Mouse (Mus musculus): Measurements from ENCODE around the gene Phospho1.

DNA sequence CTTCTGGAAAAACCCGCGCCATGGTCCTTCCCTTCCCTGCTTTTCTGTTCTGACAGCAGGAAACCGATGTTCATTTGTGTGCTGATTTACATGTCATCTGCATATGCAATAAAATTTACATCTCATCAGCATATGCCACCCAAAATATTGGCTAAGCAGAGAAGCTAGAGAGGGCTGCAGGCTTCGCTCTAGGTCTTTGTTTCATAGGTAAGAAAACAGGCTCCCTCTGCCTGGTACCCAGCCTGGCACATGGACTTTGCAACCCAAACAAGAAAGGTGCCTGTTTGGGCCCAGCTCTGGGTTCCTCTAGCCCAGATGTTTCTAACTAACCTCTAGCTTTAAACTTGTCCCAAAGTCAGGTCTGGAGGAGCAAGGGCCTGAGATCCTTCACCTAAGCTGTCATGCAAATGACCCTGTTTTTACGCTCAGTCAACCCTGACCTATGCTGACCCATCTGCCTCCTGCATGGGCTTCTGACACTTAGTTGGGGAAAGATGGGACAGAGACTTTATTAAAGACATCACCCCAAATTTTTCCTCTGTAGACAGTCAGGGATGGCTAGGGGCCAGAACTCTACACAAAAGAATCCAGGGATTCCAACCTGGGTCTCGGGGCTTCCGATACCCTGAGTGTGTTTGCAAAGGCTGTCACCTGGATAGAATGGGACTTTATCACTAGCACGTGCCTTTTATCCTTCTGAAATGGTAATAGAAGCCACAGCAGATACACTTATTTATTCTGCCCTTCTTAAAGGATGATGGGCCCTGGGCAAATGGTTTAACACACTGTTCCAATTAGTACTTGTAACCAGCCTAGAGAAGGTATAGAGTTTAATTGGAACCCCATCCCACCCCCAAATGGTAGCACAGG lies 14.9 kb downstream of the Phospho1 start:
- TF ChIP-seq EP300 (IDR thresholded peaks at IDR 0.05; ENCODE audit: low read depth) (no peak), CTCF (IDR thresholded peaks at IDR 0.05; ENCODE audit: low read depth) (no peak)

Data from liver, embryonic 14.5 days (tissue).